Mouse (Mus musculus) ES-E14 (cell line): ENCODE results near the gene D3Ertd254e. TPM values are rescaled to one million over a fixed set of nuclear protein-coding genes. Genes with fewer than 3 reads are reported as not detected.

ENCODE experiments used
- DNase-seq: peaks from one replicate; pipeline ENCODE4 v3.0.0-alpha.2; 2013; ENCODE audit warnings: low read depth, low spot score
- H3K27ac ChIP-seq: 2 replicates; pipeline ENCODE4 v1.5.1; 2012; ENCODE audit warnings: low read depth, mild to moderate bottlenecking, low read length, moderate library complexity, mixed read lengths; ENCODE audit not compliant: poor library complexity, insufficient read depth, severe bottlenecking
- H3K36me3 ChIP-seq: 2 replicates; pipeline ENCODE4 v1.6.1; 2012; ENCODE audit warnings: mild to moderate bottlenecking, low read length, moderate library complexity, mixed read lengths; ENCODE audit not compliant: control insufficient read depth, poor library complexity, insufficient read depth, severe bottlenecking
- H3K4me1 ChIP-seq, 2 experiments: fragments of 150-350 bp in 1 of 2; sonication (generic) in 1 of 2; 2 replicates each; pipeline ENCODE4 v1.6.1; 2012; ENCODE audit warnings: low read length in 2 of 2, mild to moderate bottlenecking in 1 of 2, mixed read lengths in 1 of 2; ENCODE audit not compliant: control insufficient read depth in 2 of 2, insufficient read depth in 2 of 2, poor library complexity in 1 of 2
- H3K4me3 ChIP-seq, 2 experiments: fragments of 150-350 bp in 1 of 2; sonication (generic) in 1 of 2; 2 replicates each; pipeline ENCODE4 v1.5.1; 2012; ENCODE audit warnings: low read length in 2 of 2, low read depth in 1 of 2, mild to moderate bottlenecking in 1 of 2, mixed read lengths in 1 of 2; ENCODE audit not compliant: insufficient read depth in 1 of 2, poor library complexity in 1 of 2, severe bottlenecking in 1 of 2
- H3K9ac ChIP-seq: 2 replicates; pipeline ENCODE4 v1.6.1; 2012; ENCODE audit warnings: low read depth, mild to moderate bottlenecking, low read length, mixed read lengths; ENCODE audit not compliant: poor library complexity, insufficient read depth, severe bottlenecking
- H3K9me3 ChIP-seq: fragments of 150-350 bp; sonication (generic); 2 replicates; pipeline ENCODE4 v1.6.1; 2012; ENCODE audit warnings: low read depth, mild to moderate bottlenecking, low read length; ENCODE audit not compliant: control insufficient read depth, insufficient read depth
- CHD2 ChIP-seq: IDR thresholded peaks from 2 replicates; pipeline ENCODE4 v1.6.1; 2014; ENCODE audit warnings: mild to moderate bottlenecking, low read depth, low read length, inconsistent platforms
- HCFC1 ChIP-seq: IDR thresholded peaks from 2 replicates; pipeline ENCODE4 v1.6.1; 2012; ENCODE audit warnings: low read length, inconsistent platforms, borderline replicate concordance; ENCODE audit not compliant: insufficient read depth
- MAFK ChIP-seq: IDR thresholded peaks from 2 replicates; pipeline ENCODE4 v1.6.1; 2014; ENCODE audit warnings: mild to moderate bottlenecking, low read depth, low read length, inconsistent platforms; ENCODE audit not compliant: insufficient read depth
- ZC3H11A ChIP-seq: IDR thresholded peaks from 2 replicates; pipeline ENCODE4 v1.6.1; 2012; ENCODE audit warnings: low read depth, mild to moderate bottlenecking, inconsistent platforms, low read length, borderline replicate concordance
- ZNF384 ChIP-seq: IDR thresholded peaks from 2 replicates; pipeline ENCODE4 v1.6.1; 2012; ENCODE audit warnings: low read depth, low read length, inconsistent platforms
- in situ Hi-C, 2 experiments: fragments of 600-800 bp; cut with MboI; formaldehyde crosslinking; loops; one replicate each; pipeline ENCODE4 v1.15.1; 2025; ENCODE audit warnings: low sequenced_read_pairs in 2 of 2, inconsistent platforms in 1 of 2; ENCODE audit not compliant: unreplicated experiment in 2 of 2
- total RNA-seq: library from RNA; depleted of rRNA; stranded (reverse); fragments of 300-350 nt; gene quantifications from 2 replicates; pipeline ENCODE4 v1.2.3, GENCODE M21; 2012

Gene D3Ertd254e
- total RNA-seq, 1 experiment: 10.6 TPM

DNA sequence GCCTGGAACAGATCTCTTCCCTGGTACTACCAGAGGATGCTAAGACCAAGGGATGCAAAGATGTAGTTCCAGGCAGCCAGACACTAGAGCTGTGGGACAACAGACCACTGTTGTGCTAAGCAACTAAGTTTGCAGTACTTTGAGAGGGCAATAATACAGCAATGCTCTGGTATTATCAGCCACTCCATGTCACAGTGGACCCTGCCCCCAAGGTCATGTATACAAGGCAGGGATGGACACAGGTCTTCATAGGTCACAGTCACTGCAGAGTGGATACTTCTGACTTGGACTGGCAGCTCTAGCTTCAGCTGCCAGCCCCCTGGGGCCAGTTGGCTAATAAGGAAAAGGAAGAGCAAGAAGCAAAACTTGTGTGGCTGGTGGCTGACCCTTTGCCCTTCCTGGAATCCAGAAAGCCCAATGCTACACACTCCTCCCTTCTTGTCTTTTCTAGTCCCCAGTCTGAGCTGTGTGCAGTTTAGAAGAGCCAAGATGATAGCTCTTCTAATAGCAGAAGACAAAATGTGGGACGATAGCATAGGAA is 19.9 kb downstream of the D3Ertd254e start:
- H3K9me3 ChIP-seq: no peaks in the 10 kb centered on the region
- peaks cover 5% of the 10 kb centered on the region for H3K36me3 ChIP-seq
- no peak for TF ChIP-seq HCFC1
- no peak for TF ChIP-seq CHD2
- TF ChIP-seq ZNF384: no peak
- TF ChIP-seq MAFK: no peak
- no peak for TF ChIP-seq ZC3H11A
- in situ Hi-C loops: no loop called here
- no peak overlapping the region for H3K9ac ChIP-seq
- H3K4me3 ChIP-seq: no peak overlapping the region
- no peak overlapping the region for H3K27ac ChIP-seq
- no peaks in the 10 kb centered on the region for H3K4me1 ChIP-seq
- no peak for DNase-seq

DNA sequence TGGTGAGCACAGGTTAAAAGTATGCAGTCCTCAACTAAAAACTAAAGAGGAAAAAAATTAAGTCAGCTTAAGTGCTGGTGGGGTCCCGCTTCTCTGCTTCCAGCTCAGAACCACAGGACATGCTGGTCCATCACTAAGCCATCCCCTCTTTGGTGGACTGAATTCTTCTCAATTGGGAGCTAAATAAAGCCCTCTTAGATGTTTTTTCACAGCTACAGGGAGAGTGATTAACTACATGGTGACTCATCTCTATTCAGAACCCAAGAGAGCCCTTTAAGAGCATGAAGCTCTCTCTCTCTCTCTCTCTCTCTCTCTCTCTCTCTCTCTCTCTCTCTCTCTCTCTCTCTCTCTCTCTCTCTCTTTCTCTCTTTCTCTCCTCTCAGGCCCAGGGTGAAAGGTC is 20.5 kb downstream of the D3Ertd254e start:
- H3K4me3 ChIP-seq: no peak overlapping the region
- no peak for DNase-seq
- in situ Hi-C loops: no loop called here
- H3K9me3 ChIP-seq: no peaks in the 10 kb centered on the region
- H3K36me3 ChIP-seq: peaks cover 2% of the 10 kb centered on the region; the same call in 1 of the 2 replicates
- no peak for TF ChIP-seq HCFC1
- TF ChIP-seq MAFK: no peak
- no peak for TF ChIP-seq ZNF384
- no peak for TF ChIP-seq ZC3H11A
- no peak for TF ChIP-seq CHD2
- H3K4me1 ChIP-seq: no peaks in the 10 kb centered on the region
- H3K27ac ChIP-seq: no peak overlapping the region
- no peak overlapping the region for H3K9ac ChIP-seq

DNA sequence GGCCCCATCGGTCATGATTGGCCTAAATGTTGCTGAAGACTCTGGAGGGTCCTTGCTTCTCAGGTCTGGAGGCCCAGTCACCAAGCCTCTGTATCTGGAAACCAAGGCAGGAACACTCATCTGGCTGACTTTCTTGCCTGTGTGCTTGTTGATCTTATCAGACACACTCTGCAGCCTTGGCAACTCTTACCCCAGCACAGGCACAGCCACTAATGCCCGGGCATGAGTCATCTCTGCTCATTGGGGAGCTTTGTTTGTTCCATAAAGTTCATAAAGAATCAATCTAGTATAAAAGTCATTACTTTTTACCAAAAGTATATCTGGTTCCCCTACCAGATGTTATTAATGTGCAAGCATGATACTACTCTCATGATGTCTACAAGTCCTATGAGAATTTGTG is 22.9 kb downstream of the D3Ertd254e start:
- Histone ChIP-seq H3K36me3 (no peaks in the 10 kb centered on the region), H3K9me3 (no peaks in the 10 kb centered on the region), H3K4me1 (no peaks in the 10 kb centered on the region), H3K27ac (no peak overlapping the region), H3K9ac (no peak overlapping the region), H3K4me3 (no peak overlapping the region)
- in situ Hi-C loops: no loop called here
- TF ChIP-seq CHD2 (no peak), ZNF384 (no peak), HCFC1 (no peak), MAFK (no peak), ZC3H11A (no peak)
- DNase-seq: no peak

DNA sequence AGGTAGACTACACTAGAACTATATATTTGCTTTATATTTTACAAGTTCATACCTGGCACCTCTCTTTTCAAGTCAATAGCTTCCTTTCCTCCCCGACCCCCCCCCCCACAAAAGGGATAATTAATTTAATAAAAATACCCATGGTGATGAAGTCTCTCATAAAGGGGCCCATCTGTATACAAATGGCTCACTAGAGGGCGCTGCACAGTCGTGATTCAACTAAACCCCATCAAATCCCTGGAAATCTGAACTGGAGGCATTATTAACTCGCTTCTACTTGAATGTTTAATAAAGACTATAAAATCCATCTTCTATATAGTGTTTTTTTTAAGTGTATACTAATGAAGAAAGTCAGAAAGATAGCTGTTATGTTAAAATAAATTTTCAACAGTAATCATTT is 30.7 kb downstream of the D3Ertd254e start:
- Histone ChIP-seq H3K36me3 (no peaks in the 10 kb centered on the region), H3K4me1 (no peaks in the 10 kb centered on the region), H3K27ac (no peak overlapping the region), H3K4me3 (no peak overlapping the region), H3K9ac (no peak overlapping the region), H3K9me3 (no peaks in the 10 kb centered on the region)
- TF ChIP-seq MAFK (no peak), HCFC1 (no peak), CHD2 (no peak), ZNF384 (no peak), ZC3H11A (peak; percentile 85)
- in situ Hi-C loops: no loop called here
- peak; percentile 41 for DNase-seq

DNA sequence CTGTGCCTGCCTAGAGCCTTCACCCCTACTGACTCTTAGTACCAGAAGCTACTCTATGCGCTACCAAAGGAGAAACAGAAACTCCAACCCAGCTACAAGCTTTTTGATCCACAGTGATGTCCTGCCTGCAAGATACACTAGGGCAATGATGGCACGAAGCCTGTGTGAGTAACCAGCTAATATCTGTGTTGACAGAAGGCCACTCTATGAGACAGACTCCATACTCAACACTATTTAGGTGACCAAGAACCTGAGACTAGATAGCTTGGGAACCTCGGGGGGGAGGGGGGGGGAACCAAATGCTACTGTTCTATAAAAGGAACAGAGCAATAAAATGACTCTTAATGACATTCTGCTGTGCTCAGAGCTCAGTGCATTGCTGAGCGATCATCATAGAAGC is 35.7 kb downstream of the D3Ertd254e start:
- no peaks in the 10 kb centered on the region for H3K4me1 ChIP-seq
- no peaks in the 10 kb centered on the region for H3K36me3 ChIP-seq
- H3K9me3 ChIP-seq: no peaks in the 10 kb centered on the region
- H3K4me3 ChIP-seq: no peak overlapping the region
- TF ChIP-seq ZC3H11A (no peak), CHD2 (no peak), ZNF384 (no peak)
- no peak overlapping the region for H3K9ac ChIP-seq
- in situ Hi-C loops: no loop called here
- no peak overlapping the region for H3K27ac ChIP-seq
- DNase-seq: no peak
